Mouse (Mus musculus): ENCODE data around the gene Spg20. TPM values are rescaled to one million over a fixed set of nuclear protein-coding genes. Genes with fewer than 3 reads are reported as not detected.
A peak's percentile ranks its signal among the peaks of the same experiment; 100 is the strongest.

The Spg20 gene
- polyA plus RNA-seq, 2 experiments, result 53.2 to 81.1 TPM

DNA sequence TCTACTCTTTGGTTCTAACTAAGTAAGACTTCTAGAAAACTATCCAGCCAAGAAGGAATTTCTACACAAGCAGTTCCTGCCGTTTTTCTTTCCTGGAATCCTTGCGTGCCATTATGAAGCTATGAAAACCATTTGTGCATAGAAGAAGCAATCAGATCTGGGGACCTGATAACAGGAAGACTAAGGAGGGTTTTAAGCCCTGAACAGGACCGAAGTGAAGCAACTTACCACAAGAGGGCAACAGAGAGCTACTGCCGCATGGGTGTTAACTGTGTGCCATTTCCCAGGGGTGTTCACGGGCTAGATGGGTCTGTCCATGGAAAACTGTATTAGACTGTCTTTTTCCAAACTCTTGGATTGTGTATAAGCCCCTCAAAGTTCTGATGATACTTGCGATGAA is 31.9 kb upstream of the Spg20 start:
- Histone ChIP-seq H3K4me2 (replicated peaks; ENCODE audit: low read depth, low read length, severe bottlenecking) (no peak overlapping the region), H3K9me3 (ENCODE audit: control insufficient read depth, low read length) (no peaks in the 10 kb centered on the region), H3K9ac (ENCODE audit: low read depth, low read length, severe bottlenecking) (no peak overlapping the region), H3K27me3 (ENCODE audit: control insufficient read depth, insufficient read depth, low read length) (no peaks in the 10 kb centered on the region), H3K4me3 (replicated peaks; ENCODE audit: low read length) (no peak overlapping the region), H3K4me1 (ENCODE audit: control insufficient read depth, insufficient read depth, low read length) (no peaks in the 10 kb centered on the region), H3K36me3 (ENCODE audit: control insufficient read depth, insufficient read depth, low read length) (no peaks in the 10 kb centered on the region), H3K27ac (replicated peaks; ENCODE audit: low read depth, low read length) (no peak overlapping the region)
- WGBS, result 15% methylated on average over 6 of the region's 6 CpGs
- DNase-seq (ENCODE audit: low spot score) (peak; percentile 77), ATAC-seq (ENCODE audit: low FRiP score, low read depth) (peak; percentile 78)
- TF ChIP-seq POLR2A (IDR thresholded peaks at IDR 0.05; ENCODE audit: borderline replicate concordance, extremely low read depth, insufficient read depth, insufficient read length), result no peak

GRCm38 (mm10) chr3:55084781-55085180 is 27.1 kb upstream of the Spg20 start:
- DNase-seq (ENCODE audit: low spot score) (no peak), ATAC-seq (ENCODE audit: low FRiP score, low read depth) (no peak)
- H3K9me3 ChIP-seq (ENCODE audit: control insufficient read depth, low read length), result no peaks in the 10 kb centered on the region
- H3K4me1 ChIP-seq (ENCODE audit: control insufficient read depth, insufficient read depth, low read length), result no peaks in the 10 kb centered on the region
- no peaks in the 10 kb centered on the region for H3K27me3 ChIP-seq (ENCODE audit: control insufficient read depth, insufficient read depth, low read length)
- H3K9ac ChIP-seq (ENCODE audit: low read depth, low read length, severe bottlenecking), result no peak overlapping the region
- H3K36me3 ChIP-seq (ENCODE audit: control insufficient read depth, insufficient read depth, low read length), result no peaks in the 10 kb centered on the region
- H3K27ac ChIP-seq (replicated peaks; ENCODE audit: low read depth, low read length), result no peak overlapping the region
- TF ChIP-seq POLR2A (IDR thresholded peaks at IDR 0.05; ENCODE audit: borderline replicate concordance, extremely low read depth, insufficient read depth, insufficient read length), result no peak
- H3K4me3 ChIP-seq (replicated peaks; ENCODE audit: low read length), result no peak overlapping the region
- no peak overlapping the region for H3K4me2 ChIP-seq (replicated peaks; ENCODE audit: low read depth, low read length, severe bottlenecking)
- WGBS, result 58% methylated on average over 6 of the region's 6 CpGs

GRCm38 (mm10) chr3:55085716-55086115 is 26.2 kb upstream of the Spg20 start:
- no peaks in the 10 kb centered on the region for H3K9me3 ChIP-seq (ENCODE audit: control insufficient read depth, low read length)
- no peak for TF ChIP-seq POLR2A (IDR thresholded peaks at IDR 0.05; ENCODE audit: borderline replicate concordance, extremely low read depth, insufficient read depth, insufficient read length)
- H3K27me3 ChIP-seq (ENCODE audit: control insufficient read depth, insufficient read depth, low read length), result no peaks in the 10 kb centered on the region
- 65% methylated on average over 3 of the region's 3 CpGs for WGBS
- H3K27ac ChIP-seq (replicated peaks; ENCODE audit: low read depth, low read length), result no peak overlapping the region
- DNase-seq (ENCODE audit: low spot score) (no peak), ATAC-seq (ENCODE audit: low FRiP score, low read depth) (no peak)
- no peak overlapping the region for H3K4me2 ChIP-seq (replicated peaks; ENCODE audit: low read depth, low read length, severe bottlenecking)
- no peaks in the 10 kb centered on the region for H3K36me3 ChIP-seq (ENCODE audit: control insufficient read depth, insufficient read depth, low read length)
- no peak overlapping the region for H3K9ac ChIP-seq (ENCODE audit: low read depth, low read length, severe bottlenecking)
- H3K4me1 ChIP-seq (ENCODE audit: control insufficient read depth, insufficient read depth, low read length), result no peaks in the 10 kb centered on the region
- H3K4me3 ChIP-seq (replicated peaks; ENCODE audit: low read length), result no peak overlapping the region

GRCm38 (mm10) chr3:55086948-55087347 is 25.0 kb upstream of the Spg20 start:
- Histone ChIP-seq H3K9ac (ENCODE audit: low read depth, low read length, severe bottlenecking) (no peak overlapping the region), H3K27ac (replicated peaks; ENCODE audit: low read depth, low read length) (no peak overlapping the region), H3K4me1 (ENCODE audit: control insufficient read depth, insufficient read depth, low read length) (no peaks in the 10 kb centered on the region), H3K36me3 (ENCODE audit: control insufficient read depth, insufficient read depth, low read length) (no peaks in the 10 kb centered on the region), H3K4me3 (replicated peaks; ENCODE audit: low read length) (no peak overlapping the region), H3K4me2 (replicated peaks; ENCODE audit: low read depth, low read length, severe bottlenecking) (no peak overlapping the region), H3K27me3 (ENCODE audit: control insufficient read depth, insufficient read depth, low read length) (no peaks in the 10 kb centered on the region), H3K9me3 (ENCODE audit: control insufficient read depth, low read length) (no peaks in the 10 kb centered on the region)
- DNase-seq (ENCODE audit: low spot score) (no peak), ATAC-seq (ENCODE audit: low FRiP score, low read depth) (no peak)
- WGBS, result 82% methylated on average over 5 of the region's 5 CpGs
- no peak for TF ChIP-seq POLR2A (IDR thresholded peaks at IDR 0.05; ENCODE audit: borderline replicate concordance, extremely low read depth, insufficient read depth, insufficient read length)

- ATAC-seq (ENCODE audit: low FRiP score, low read depth) (no peak), DNase-seq (ENCODE audit: low spot score) (no peak)
- H3K27ac ChIP-seq (replicated peaks; ENCODE audit: low read depth, low read length), result no peak overlapping the region
- 68% methylated on average over 4 of the region's 4 CpGs for WGBS
- no peak overlapping the region for H3K4me2 ChIP-seq (replicated peaks; ENCODE audit: low read depth, low read length, severe bottlenecking)
- H3K4me3 ChIP-seq (replicated peaks; ENCODE audit: low read length), result no peak overlapping the region
- H3K36me3 ChIP-seq (ENCODE audit: control insufficient read depth, insufficient read depth, low read length), result no peaks in the 10 kb centered on the region
- no peaks in the 10 kb centered on the region for H3K4me1 ChIP-seq (ENCODE audit: control insufficient read depth, insufficient read depth, low read length)
- H3K9me3 ChIP-seq (ENCODE audit: control insufficient read depth, low read length), result no peaks in the 10 kb centered on the region
- H3K9ac ChIP-seq (ENCODE audit: low read depth, low read length, severe bottlenecking), result no peak overlapping the region
- no peak for TF ChIP-seq POLR2A (IDR thresholded peaks at IDR 0.05; ENCODE audit: borderline replicate concordance, extremely low read depth, insufficient read depth, insufficient read length)
- H3K27me3 ChIP-seq (ENCODE audit: control insufficient read depth, insufficient read depth, low read length), result no peaks in the 10 kb centered on the region
Observed at GRCm38 (mm10) chr3:55087360-55087759, 24.5 kb upstream of the Spg20 start.

GRCm38 (mm10) chr3:55088359-55088758 is 23.5 kb upstream of the Spg20 start:
- no peak overlapping the region for H3K9ac ChIP-seq (ENCODE audit: low read depth, low read length, severe bottlenecking)
- no peak for TF ChIP-seq POLR2A (IDR thresholded peaks at IDR 0.05; ENCODE audit: borderline replicate concordance, extremely low read depth, insufficient read depth, insufficient read length)
- ATAC-seq (ENCODE audit: low FRiP score, low read depth) (no peak), DNase-seq (ENCODE audit: low spot score) (no peak)
- no peaks in the 10 kb centered on the region for H3K27me3 ChIP-seq (ENCODE audit: control insufficient read depth, insufficient read depth, low read length)
- no peak overlapping the region for H3K4me2 ChIP-seq (replicated peaks; ENCODE audit: low read depth, low read length, severe bottlenecking)
- H3K27ac ChIP-seq (replicated peaks; ENCODE audit: low read depth, low read length), result no peak overlapping the region
- WGBS, result 64% methylated on average over 4 of the region's 4 CpGs
- H3K4me1 ChIP-seq (ENCODE audit: control insufficient read depth, insufficient read depth, low read length), result no peaks in the 10 kb centered on the region
- H3K9me3 ChIP-seq (ENCODE audit: control insufficient read depth, low read length), result no peaks in the 10 kb centered on the region
- H3K36me3 ChIP-seq (ENCODE audit: control insufficient read depth, insufficient read depth, low read length), result no peaks in the 10 kb centered on the region
- H3K4me3 ChIP-seq (replicated peaks; ENCODE audit: low read length), result no peak overlapping the region

All from limb, embryonic 14.5 days (tissue).